Mouse (Mus musculus) lung, postnatal 25 days (tissue): ENCODE results near the gene Fgf11.

Experiments
- DNase-seq: peaks from one replicate; pipeline ENCODE4 v3.0.0; 2022; ENCODE audit warnings: low spot score

The Fgf11 gene

GRCm38 (mm10) chr11:69781828-69782227 is 19.8 kb downstream of the Fgf11 start:
- no peak for DNase-seq

GRCm38 (mm10) chr11:69778985-69779384 is 22.7 kb downstream of the Fgf11 start:
- no peak for DNase-seq

GRCm38 (mm10) chr11:69778258-69778982 is 23.2 kb downstream of the Fgf11 start:
- DNase-seq, result no peak

GRCm38 (mm10) chr11:69777504-69778257 is 24.0 kb downstream of the Fgf11 start:
- DNase-seq, result no peak

GRCm38 (mm10) chr11:69776488-69776887 is 25.2 kb downstream of the Fgf11 start:
- DNase-seq, result no peak

- no peak for DNase-seq
These were observed 25.9 kb downstream of the Fgf11 start for GRCm38 (mm10) chr11:69775716-69776115.

GRCm38 (mm10) chr11:69774961-69775360 is 26.7 kb downstream of the Fgf11 start:
- no peak for DNase-seq

GRCm38 (mm10) chr11:69767625-69767909 is 34.1 kb downstream of the Fgf11 start:
- peak; percentile 59 for DNase-seq

- DNase-seq, result peak; percentile 27
These were observed 34.6 kb downstream of the Fgf11 start for GRCm38 (mm10) chr11:69766872-69767624.

GRCm38 (mm10) chr11:69766126-69766609 is 35.5 kb downstream of the Fgf11 start:
- peak; percentile 72 for DNase-seq

- peak; percentile 24 for DNase-seq
These were observed 36.2 kb downstream of the Fgf11 start, which contains the start of gene Zbtb4 for GRCm38 (mm10) chr11:69765221-69766125. Gene Zbtb4, plus strand, starts transcription at chr11:69765912.

GRCm38 (mm10) chr11:69763551-69763950 is 38.1 kb downstream of the Fgf11 start:
- DNase-seq, result no peak

- no peak for DNase-seq
These were observed 39.8 kb downstream of the Fgf11 start, which contains the start of gene Slc35g3 for GRCm38 (mm10) chr11:69761868-69762267. Gene Slc35g3, minus strand, starts transcription at chr11:69761968.

- DNase-seq, result no peak
These were observed 40.8 kb downstream of the Fgf11 start for GRCm38 (mm10) chr11:69760901-69761200.

- no peak for DNase-seq
These were observed 41.3 kb downstream of the Fgf11 start for GRCm38 (mm10) chr11:69760160-69760900.

- DNase-seq, result peak; percentile 94
These were observed 42.5 kb downstream of the Fgf11 start for GRCm38 (mm10) chr11:69758971-69759721.

GRCm38 (mm10) chr11:69758478-69758970 is 43.1 kb downstream of the Fgf11 start, which contains the start of gene Polr2a:
Gene Polr2a, minus strand, starts transcription at chr11:69758637.
- DNase-seq, result peak; percentile 96

- peak; percentile 96 for DNase-seq
These were observed 43.6 kb downstream of the Fgf11 start for GRCm38 (mm10) chr11:69758090-69758456.

- DNase-seq, result no peak
These were observed 44.2 kb downstream of the Fgf11 start for GRCm38 (mm10) chr11:69757303-69758089.
